Mouse (Mus musculus) retina, postnatal 7 days (tissue): ENCODE data around the gene Foxo3.
A peak's percentile ranks its signal among the peaks of the same experiment; 100 is the strongest.

Experiments
- DNase-seq: peaks from one replicate; pipeline ENCODE4 v3.0.0-alpha.2; 2012; ENCODE audit warnings: low read depth, low spot score

Foxo3 gene

GRCm38 (mm10) chr10:42180333-42180732, 96.2 kb downstream of the Foxo3 start:
- DNase-seq, result no peak

GRCm38 (mm10) chr10:42178751-42179150, 97.8 kb downstream of the Foxo3 start:
- no peak for DNase-seq

GRCm38 (mm10) chr10:42177771-42178674, 98.5 kb downstream of the Foxo3 start:
- no peak for DNase-seq

- DNase-seq, result peak; percentile 46
These were observed 102.3 kb downstream of the Foxo3 start for GRCm38 (mm10) chr10:42174283-42174682.

- DNase-seq, result no peak
These were observed 102.7 kb downstream of the Foxo3 start for GRCm38 (mm10) chr10:42173839-42174238.

- no peak for DNase-seq
These were observed 105.6 kb downstream of the Foxo3 start for GRCm38 (mm10) chr10:42170889-42171347.

GRCm38 (mm10) chr10:42170201-42170600, 106.4 kb downstream of the Foxo3 start:
- no peak for DNase-seq

- DNase-seq, result no peak
These were observed 121.8 kb downstream of the Foxo3 start for GRCm38 (mm10) chr10:42154727-42155126.

- no peak for DNase-seq
These were observed 123.9 kb downstream of the Foxo3 start for GRCm38 (mm10) chr10:42152426-42153205.

GRCm38 (mm10) chr10:42149767-42150166, 126.8 kb downstream of the Foxo3 start:
- no peak for DNase-seq

- DNase-seq, result no peak
These were observed 128.2 kb downstream of the Foxo3 start for GRCm38 (mm10) chr10:42148326-42148725.

- DNase-seq, result no peak
These were observed 131.3 kb downstream of the Foxo3 start for GRCm38 (mm10) chr10:42145221-42145620.

- no peak for DNase-seq
These were observed 131.8 kb downstream of the Foxo3 start for GRCm38 (mm10) chr10:42144788-42145187.

- DNase-seq, result no peak
These were observed 132.4 kb downstream of the Foxo3 start for GRCm38 (mm10) chr10:42144176-42144575.

GRCm38 (mm10) chr10:42142791-42143190, 133.8 kb downstream of the Foxo3 start:
- no peak for DNase-seq

GRCm38 (mm10) chr10:42142081-42142480, 134.5 kb downstream of the Foxo3 start:
- peak; percentile 25 for DNase-seq

GRCm38 (mm10) chr10:42139749-42140148, 136.8 kb downstream of the Foxo3 start:
- no peak for DNase-seq

- DNase-seq, result no peak
These were observed 141.5 kb downstream of the Foxo3 start for GRCm38 (mm10) chr10:42134759-42135702.
